Mouse (Mus musculus) 416B (cell line): ENCODE measurements around the gene Spryd3.

ENCODE experiments used
- DNase-seq: peaks from one replicate; pipeline ENCODE4 v3.0.0; 2011; ENCODE audit warnings: low read depth

Gene Spryd3

DNA sequence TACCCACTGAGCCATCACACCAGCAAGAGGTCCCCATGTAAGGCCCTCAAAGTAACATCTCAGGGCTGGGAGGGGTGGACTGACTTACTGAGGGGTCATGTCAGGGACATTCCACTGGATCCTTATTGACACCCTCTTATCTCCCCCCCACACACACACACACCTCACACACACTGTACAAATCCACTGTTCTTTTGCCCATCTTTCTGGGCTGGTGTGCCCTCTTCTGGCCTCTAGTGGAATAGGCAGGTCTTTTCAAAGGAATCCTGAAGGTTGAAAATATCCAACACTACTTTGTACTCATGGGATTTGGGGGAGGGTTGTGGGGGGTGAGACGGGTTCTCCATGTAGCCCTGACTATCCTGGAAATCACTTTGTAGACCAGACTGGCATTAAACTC, 10.8 kb upstream of the Spryd3 start:
- DNase-seq: peak; percentile 75

- no peak for DNase-seq
These were observed 10.1 kb upstream of the Spryd3 start for GRCm38 (mm10) chr15:102146089-102146488.

GRCm38 (mm10) chr15:102145330-102145729, 9.3 kb upstream of the Spryd3 start:
- DNase-seq: no peak

DNA sequence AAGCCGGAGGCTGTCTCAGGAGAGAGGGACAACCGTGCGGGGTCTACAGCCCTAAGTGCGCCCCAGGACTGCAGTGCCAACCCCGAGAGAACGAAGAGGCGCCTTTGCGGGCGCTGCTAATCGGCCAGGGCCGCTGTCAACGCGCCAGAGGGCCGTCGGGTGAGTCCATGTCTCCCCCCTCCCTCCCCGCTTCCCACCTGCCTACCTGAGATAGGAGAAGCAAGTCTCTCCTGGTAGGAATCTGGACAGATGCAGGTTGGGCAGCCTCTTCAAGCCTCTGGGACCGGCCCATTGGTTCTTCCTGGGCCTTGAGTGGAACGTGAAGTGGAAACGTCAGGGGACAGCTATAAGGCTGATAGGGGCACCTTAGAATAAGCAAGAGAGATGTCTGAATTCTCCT, 8.7 kb upstream of the Spryd3 start:
- DNase-seq: no peak

DNA sequence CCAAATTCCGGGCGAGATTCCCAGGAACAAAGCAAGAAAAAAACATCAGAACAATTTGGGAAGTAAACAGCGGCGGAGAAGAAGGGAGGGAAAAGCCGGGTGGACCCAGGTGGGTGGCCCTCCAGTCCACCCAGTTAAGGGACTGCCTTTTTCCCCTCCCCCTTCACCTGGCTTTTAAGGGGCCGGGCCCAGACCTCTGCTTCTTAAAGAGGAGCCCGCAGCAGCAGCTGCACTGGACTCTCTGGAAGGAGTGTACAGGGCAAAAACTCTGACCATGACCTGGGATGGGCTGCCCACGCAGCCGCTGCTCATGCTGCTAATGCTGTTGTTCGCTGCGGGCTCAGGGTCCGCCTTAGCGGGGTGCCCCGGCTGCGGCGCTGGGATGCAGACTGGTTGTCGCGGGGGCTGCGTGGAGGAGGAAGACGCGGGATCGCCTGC, 8.3 kb upstream of the Spryd3 start, which contains the start of gene Igfbp6:
Gene Igfbp6 (plus strand): TSS at position 89 of the 438 bp plus-strand sequence.
- DNase-seq: no peak

DNA sequence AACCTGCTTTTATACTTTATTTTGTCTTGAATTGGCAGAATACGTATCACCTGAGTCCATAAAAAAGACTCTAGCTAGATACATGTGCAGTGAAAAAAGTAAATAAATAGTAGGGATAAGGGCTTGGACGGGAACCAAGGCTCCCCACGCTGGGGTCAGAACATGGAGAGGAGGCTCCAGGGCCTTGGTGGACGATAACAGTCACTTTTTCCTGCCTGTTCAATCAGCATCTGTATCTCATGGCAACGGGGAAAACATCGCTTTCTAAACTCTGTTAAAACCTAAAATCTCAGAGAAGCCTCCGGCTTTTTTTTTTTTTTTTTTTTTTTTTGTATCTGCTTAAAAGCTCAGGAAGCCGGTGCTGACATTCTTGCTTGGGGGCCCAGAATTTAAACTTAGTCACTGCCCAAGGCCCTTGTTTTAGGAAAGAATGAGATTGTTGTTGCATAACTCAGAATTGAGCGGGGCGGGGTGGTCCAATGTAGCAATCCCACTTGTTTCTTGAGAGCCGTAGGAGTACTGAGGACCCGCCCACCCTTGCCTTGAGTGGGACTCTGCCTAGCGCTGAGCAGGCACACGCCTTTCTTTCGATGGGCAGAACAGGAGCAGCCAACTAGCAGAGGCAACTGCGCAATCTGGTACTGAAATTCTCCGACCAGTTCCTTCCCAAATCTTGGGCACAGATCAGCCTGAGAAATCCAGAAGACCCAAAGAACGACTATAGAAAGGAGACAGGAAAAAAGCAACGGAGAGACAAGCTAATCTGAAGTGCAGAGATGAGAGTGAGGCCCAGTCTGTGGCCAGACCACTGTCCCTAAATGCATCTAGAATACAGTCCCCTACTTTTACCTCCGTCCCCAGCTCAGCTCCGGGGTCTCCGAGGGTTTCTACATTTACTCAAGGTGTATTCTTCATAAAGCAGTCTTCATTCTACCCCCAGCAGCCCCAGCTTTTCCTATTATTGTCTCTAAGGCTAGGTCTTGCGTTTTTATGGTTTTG, 7.2 kb upstream of the Spryd3 start:
- DNase-seq: peak; percentile 46

GRCm38 (mm10) chr15:102141120-102141519, 5.1 kb upstream of the Spryd3 start:
- DNase-seq: no peak

DNA sequence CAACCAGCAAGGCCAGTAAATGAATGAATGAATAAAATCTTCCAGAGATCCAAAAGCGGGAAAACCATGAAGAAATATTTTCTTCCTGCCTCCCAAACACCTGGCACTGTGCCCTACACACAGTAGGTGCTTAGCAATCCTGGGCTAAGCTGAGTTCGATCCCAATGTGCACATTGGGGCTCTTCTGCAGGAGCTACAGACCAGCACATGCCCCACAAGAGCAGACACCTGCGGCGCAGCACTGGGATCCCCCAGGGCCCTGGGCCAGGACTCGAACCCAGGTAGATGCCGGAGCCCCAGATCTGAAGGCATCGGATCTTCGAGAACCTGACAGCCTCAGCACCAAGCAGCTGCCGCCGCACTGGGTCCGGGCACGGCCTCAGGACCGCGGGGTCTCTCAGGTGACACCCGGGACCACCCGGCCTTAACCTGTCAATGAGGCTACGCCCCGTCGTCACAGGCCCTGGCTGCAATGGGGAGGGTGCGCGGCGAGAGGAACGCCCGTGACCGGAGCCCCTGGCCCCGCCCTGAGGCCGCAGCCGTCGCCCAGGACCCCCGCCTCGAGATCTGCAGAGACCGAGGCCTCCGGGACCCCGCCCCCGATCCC, 409 bp downstream of the Spryd3 start:
- no peak for DNase-seq

DNA sequence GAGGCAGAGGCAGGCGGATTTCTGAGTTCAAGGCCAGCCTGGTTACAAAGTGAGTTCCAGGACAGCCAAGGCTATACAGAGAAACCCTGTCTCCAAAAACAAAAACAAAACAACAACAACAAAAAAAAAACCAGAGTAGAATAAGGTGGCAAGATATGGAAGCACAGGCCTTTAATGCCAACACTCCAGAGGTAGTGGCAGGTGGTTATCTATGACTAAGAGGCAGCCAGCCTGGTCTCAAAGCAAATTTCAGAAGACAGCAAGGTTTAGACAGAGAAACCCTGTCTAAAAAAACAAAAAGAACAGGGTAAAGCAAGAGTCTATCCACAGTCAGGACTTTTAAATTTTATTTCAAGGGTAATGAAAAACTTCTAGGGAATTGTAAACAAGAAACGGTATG, 1.3 kb downstream of the Spryd3 start:
- DNase-seq: no peak

DNA sequence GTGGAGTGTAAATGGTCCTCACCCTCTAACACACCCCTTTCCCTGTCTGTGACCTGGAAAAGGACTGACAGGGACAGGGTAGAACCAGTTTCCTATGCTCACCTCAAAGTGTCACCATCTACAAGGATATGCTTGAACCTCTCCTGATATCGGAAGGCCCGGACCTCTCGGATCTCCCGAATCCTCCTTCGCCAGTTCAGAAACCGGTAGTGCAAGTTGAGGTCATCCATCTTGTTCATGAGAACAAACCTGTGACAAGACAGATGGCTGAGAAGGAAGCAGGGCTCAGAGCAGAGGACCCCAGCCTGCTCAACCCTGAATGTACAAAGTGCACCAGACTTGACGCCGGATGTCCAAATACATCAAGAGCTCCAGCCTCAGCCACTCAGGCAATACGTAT, 2.7 kb downstream of the Spryd3 start:
- DNase-seq: no peak

DNA sequence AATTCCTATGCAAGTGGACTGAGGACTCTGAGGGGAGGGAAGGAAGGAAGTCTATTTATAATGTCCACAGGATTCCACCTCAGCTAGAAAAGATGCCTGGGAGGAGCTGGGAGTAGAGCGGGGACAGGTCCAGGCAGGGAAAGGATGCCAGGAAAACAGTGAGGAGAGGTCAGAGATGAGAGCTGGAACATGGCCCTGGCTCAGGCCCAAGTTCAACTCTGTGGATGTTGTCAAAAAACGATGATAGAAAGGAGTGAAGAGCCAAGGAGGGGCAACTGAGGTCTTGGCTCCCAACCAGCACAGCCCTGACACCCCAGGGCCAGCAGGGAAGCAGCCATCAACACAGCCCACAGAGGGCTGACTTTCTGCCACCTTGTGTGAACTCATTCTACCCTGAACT, 9.7 kb downstream of the Spryd3 start:
- no peak for DNase-seq

GRCm38 (mm10) chr15:102120530-102120929, 15.5 kb downstream of the Spryd3 start:
- DNase-seq: no peak

DNA sequence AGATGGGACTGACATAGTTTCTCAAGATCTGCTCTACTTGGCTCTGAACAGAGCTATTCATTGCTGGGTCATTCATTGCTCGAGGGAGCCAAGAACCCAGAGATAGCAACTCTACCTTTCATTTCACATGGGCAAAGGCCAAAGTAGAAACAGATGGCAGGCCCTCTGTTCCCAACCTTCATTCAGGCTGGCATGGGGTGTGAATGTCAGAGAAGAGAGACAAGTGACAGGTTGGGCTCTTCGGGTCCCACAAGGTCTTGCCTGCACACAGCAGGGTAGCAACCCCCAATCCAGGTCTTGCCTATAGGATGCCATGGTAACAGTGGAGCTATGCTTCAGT, 16.2 kb downstream of the Spryd3 start:
- no peak for DNase-seq

- DNase-seq: no peak
These were observed 16.8 kb downstream of the Spryd3 start for GRCm38 (mm10) chr15:102119121-102119830.

DNA sequence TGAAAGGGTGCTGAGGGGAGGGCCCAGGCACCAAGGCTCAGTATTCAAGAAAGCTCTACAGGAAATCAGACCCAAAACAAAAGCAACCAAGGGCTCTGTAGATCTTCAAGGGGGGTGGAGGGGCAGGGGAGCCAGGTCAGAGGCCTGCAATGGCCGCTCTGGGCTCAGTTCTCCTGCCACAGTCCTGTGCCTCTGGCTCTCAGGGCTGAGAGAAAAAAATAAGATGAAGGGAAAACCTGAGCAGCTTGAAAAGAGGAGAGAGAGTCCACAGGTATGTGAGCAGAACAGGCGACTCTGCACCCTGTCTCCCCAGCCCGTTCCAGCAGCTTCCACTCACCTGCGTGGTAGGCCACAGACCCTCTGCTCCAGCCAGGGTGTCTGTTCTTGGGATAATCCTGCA, 17.4 kb downstream of the Spryd3 start:
- no peak for DNase-seq

- peak; percentile 37 for DNase-seq
These were observed 18.3 kb downstream of the Spryd3 start for GRCm38 (mm10) chr15:102117461-102118443.

DNA sequence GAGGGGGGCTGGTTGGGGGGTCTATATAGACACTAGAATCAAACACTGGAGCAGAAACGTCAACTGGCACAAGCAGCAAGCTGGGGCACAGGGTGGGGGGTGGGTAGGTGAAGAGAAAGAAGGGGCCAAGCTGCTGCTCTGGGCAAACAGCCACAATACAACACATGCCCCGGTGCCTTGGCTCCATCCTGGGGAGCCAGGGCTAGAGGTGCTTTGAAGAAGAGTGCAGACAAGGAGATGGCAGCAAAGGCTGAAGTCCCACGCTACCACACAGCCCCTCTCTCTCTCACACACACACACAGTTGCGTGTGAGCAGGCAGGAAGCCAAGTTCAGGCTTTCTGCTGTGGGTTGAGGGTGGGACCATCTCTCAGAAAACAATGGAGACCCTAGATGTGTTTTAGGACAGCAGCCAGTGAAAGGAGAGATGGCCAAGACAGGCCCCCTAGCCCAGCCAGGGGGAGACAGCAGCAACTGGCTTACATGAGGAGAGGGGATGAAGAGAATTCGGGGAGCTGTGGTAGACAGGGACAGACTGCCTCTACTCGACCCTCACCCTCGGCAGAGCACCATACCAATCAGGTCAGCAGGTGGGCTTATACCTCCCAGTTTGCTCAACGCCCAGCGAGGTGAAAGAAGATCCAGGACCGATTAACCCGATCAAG, 19.1 kb downstream of the Spryd3 start:
- DNase-seq: no peak

- peak; percentile 71 for DNase-seq
These were observed 20.3 kb downstream of the Spryd3 start for GRCm38 (mm10) chr15:102115731-102116231.

GRCm38 (mm10) chr15:102114651-102115260, 21.3 kb downstream of the Spryd3 start:
- no peak for DNase-seq

DNA sequence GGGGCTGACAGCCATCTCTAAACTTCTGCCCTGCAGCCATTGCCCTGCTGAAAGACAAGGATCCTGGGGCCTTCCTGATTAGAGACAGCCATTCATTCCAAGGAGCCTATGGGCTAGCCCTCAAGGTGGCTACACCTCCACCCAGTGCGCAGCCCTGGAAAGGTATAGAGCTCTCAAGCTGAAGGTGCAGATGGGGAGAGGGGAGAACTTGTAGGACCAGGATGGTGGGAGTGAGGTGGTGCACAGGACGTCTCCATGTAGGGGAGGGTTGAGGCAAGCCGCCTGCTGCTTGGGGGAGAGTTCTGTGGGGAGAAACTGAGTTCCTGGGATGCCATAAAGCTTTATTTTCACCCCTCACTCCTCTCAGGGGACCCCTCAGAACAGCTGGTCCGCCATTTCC, 22.4 kb downstream of the Spryd3 start:
- DNase-seq: no peak
